Mouse (Mus musculus) spleen, postnatal 14 days (tissue): Measurements from ENCODE around the gene Farp2.
"Not testable (repeated sequence)": the region's sequence is repeated elsewhere in the genome, so short reads cannot be mapped to it uniquely, and the experiment has no call there.

Experiments
- DNase-seq, 2 experiments: peaks; one replicate each; pipeline ENCODE4 v3.0.0; 2021 to 2022; ENCODE audit warnings: low spot score in 2 of 2

Gene Farp2

DNA sequence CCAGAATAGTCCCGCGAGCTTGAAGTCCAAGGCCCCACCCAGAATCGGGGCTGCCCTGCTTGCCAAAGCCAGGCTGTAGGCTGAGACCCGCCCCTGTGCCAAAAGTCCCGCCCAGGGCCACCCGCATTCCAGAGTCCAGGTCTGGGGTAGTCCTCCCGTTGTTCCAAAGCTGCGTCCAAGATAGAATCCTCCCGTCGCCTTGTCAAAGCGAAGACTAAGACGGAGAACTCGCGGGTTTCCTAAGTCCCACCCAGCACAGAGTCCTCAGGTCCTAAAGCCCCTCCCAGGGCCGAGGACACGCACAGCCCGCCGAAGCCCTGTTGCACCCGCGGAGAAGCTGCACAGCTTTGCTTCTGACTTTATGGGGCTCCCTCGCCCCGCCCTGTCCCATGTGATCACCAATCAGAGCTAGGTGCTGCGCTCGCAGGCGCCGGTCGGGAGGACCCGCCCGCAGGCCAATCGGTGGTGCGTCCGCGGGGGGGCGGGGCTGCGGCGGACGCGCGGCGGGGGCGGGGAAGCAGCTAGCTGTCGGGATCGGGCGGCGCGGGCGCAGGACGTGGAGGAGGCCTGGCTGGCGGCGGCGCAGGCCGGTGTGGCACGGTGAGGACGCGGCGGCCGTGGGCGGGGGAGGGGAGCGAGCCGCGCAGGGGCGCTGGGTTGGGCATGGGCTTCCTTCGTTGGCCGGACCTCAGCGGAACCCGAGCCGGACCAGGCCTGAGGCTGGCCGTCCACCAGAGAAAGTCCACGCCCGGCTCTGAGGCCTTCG, at the start of gene Farp2:
Farp2 (plus strand) TSS at position 495 of the 766 bp plus-strand sequence.
- DNase-seq: peak; percentile 85 to 87

DNA sequence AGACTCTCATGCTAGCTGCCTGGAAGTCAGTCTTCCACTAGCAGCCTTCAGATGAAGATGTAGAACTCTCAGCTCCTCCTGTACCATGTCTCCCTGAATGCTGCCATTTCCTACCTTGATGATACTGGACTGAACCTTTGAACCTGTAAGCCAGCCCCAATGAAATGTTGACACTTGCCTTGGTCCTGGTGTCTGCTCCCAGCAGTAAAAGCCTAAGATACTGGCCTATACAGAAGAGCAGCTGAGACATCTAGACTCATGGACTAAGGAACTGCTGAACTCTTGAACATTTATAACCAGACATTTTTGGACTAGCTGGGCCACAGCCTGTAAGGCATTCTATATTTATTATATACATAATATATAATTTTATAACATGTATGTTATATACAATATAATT, 46.8 kb upstream of the Farp2 start:
- no peak for DNase-seq

DNA sequence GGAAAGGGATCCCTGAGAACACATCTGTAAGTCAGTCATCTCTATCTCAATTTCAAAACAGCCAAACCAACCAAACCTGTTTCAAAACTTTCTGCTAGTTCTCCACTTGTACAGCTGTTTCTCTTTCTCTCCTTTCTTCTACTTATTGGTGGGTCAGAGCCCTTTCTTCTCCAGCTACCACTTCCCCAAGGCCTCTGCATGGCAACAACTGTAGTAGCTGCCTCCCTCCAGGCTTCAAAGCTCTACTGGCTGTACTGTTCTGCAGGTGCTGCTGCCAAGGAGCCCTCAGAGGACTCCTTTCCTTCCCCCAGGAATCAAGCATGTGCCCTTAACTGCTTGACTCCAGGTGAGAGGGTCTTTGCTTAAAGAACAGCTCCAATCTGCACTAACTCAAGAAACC, 46.1 kb upstream of the Farp2 start:
- DNase-seq: no peak

DNA sequence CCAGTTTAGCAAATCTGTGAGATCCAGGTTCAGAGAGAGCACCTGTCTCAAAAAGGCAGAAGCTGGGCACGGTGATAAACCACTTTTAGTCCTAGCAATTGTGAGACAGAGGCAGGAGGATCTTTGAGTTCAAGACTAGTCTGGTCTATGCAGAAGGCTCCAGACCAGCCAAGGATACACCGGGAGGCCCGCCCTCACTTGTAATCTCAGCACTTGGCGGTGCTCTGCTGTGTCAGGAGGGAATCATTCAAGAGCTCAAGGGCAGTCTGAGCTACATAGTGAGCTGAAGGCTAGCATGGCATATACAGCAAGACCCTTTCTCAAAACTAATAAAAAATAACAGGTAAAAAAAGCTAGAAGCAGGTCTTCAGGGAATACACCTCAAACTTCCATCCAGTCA, 43.3 kb upstream of the Farp2 start:
- DNase-seq: no peak

DNA sequence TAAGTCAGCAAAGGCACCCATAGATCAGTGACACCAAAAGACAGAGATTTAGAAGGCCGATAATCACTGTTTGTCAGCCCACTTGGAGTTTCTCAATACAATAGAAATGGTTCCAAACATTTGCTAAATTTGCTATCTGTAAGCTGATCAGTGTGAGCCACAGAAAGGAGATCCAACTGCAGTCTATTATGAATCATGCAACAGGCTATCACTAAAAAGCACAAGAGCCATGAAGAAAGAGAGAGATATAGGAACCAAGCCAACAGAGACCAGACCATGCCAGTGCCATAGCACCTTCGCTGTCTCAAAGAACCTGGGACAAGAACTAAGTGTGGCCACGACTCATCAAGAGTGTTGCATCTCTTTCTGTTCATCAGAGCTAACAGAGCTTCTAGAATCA, 36.2 kb upstream of the Farp2 start:
- no peak for DNase-seq

DNA sequence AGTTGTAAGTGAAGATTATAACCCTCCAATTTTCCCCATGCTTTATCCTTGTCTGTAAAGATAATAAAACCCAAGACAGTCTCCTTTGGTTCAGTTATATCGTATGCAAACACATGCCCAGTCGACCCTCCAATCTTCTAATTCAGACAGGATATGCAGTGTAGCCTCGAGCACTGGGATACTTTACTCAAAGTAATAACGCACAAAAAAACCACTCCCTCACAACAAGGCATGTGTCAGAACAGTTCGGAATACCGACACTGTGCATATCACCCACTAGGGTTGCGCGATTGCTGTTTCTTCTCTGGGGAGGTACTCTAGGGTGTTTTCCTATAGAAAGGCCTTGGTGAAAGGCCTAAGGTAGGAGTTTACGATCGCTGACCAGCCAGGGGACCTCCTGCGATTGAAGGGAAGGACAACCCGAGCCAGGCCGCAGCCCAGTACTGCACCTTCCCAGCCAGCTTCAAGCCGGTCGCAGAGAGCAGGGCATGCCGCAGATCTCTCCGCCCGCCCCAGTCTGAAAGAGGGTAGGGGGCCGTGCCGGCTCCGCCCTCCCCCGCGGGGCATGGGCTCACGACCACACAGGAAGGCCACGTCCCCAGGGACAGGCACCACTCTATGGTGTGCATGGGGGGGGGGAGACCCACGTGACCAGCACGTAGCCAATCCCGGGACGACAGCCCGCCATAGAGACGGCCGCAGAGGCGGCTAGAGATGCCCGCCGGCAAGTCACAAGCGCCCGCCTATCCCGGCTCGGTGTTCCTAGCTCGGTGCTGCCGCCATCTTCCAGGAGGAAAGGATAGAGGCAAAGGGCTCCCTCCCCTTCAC, 33.9 kb upstream of the Farp2 start:
- DNase-seq: peak; percentile 95

DNA sequence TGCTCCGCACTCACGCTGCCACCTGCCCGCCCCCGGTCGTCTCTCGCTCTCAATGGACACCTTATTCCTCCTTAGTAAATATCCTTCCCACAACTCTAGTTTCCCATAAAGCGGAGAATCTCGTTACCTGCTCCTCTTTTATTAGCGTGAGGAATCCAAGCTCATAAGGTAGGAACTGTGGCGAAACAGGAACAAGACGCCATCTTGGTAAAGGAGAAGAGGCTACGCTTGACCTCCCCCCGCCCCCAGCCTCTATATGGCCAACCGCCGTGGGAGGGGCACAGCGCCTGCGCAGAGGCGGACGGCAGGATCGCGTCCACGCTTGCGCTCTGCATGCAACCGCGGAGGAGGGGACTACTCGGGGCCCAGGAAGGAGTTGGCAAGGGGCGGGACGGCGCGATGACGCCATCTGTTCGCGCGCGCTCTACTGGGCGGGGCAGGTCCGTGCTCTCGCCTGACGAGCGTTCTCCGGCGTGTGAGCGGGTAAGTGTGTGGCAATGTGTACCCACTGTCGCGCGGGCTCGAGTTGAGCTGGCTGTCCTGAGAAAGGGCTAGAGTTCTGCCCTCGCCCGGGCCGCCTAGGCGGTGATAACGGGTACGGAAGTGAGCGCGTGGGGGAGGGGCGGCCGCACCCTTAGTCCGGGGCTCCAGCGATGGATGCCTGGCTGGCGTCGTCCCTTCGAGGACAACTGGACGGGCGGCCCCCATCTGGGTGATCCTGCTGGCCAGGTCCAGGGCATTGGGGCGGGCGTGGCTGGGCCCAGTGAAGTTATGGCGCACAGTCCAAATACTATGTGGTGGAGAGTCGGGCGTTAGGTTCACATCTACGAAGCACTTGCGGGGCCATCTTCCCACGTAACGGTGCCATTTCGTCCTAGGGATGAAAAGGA, 33.0 kb upstream of the Farp2 start, which contains the start of gene Hdlbp:
Hdlbp (minus strand) TSS at position 230 of the 890 bp plus-strand sequence.
- peak; percentile 95 to 98 for DNase-seq

DNA sequence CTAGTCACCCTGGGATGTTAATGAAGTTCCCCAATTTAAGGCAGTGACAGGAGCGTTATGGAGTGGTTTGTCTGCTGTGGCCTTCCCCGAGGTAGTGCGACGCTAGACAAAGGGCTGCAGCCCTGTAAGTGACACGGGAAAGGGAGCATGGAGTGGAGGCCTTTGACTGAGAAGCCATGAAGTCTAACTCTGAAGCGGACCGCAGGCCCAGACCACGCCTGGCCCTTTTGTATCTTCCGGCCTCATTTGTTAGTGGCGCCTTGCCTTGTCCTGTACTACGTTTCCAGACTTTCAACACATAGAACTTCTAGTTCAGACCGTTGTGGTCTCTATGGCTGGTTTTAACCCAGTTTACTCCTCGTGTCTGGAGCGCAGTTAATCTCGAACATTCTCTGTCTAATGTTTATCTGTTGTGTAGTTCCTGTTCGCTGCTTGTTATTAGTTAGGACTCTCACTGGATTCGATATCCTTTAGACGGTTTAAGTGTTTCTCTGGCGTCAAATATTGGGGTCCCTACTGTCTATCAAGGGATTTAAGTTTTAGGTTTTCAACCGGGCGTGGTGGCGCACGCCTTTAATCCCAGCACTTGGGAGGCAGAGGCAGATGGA, 32.3 kb upstream of the Farp2 start:
- DNase-seq: peak in 1 of 2 experiments; percentile 22

DNA sequence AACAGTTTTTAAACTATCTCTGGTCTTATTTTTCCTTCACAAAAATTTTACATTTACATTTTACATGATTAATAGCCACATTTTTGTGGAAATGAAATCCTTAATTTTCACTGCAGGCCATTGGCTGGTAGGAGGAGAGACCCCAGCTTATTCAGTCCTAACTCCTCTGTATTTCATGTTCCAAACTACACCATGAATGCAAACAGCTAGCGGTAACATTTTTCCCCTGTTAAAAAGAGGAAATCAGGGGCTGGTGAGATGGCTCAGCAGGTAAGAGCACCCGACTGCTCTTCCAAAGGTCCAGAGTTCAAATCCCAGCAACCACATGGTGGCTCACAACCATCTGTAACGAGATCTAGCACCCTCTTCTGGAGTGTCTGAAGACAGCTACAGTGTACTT, 25.6 kb upstream of the Farp2 start:
- DNase-seq: not testable (repeated sequence)

DNA sequence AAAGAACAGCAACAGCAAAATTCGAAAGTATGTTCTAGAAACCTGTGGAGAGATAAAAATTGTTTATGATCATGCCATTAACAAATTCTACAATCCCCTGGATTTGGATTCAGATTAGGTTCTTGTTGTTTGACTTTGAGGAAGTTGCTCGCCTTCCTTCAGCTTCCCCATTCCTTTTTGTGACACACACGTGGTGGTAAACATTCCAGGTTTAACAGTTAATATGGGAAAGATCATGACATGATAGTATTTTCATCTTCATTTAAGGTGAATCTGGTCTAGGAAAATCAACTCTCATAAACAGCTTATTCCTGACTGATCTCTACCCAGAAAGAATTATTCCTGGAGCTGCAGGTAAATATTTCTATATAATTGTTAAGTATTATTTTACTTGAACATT, 16.6 kb upstream of the Farp2 start:
- DNase-seq: no peak

DNA sequence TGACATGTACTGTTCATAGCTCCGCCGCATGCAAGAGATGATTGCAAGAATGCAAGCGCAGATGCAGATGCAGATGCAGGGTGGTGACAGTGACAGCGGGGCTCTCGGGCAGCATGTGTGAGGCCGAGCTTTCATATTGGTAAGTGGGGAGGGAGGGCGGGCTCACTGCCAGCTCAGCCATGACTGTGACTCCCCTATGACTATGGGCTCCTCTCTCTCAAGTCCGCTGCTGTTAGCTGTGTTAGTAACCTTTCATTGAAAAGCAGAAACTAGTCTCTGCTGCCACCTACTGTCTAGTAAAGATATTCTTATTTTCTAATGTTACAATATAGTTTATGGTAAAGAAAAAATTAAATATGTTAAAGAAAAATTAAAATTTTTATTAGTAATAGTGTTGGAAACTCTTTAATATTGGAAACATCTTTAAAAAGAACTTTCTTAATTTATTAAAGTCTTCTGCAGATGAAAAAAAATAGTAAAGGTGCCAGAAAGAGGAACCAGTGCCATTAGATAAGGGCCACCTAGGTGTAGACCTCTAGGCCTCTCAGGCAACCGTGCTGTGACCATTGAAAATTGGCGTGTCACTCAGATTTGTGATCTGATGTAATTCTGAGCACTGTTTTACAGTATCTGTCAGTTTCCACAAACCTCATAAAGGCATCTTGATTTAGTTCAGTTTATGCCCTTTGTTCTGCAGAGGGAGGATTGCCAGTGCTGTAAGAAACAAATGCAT, 4.8 kb upstream of the Farp2 start:
- DNase-seq: no peak

DNA sequence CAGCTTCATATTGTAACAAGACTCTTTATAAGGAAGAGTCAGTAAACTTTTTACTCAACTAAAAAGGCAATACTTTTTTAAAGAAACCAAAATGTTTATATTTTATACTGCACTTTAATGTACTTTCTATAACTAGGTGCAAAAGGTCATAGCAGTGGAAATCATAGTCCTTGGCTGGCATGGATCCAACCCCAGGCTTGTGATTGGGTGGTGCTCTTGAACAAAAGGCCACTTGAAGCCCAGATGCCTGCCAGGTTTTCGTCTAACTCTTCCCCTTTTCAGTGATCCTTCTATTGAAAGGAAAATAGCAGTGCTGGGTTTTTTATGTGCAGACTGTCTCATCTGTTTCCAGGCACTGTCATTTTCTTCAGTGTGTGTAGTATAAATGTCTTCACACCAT, 3.3 kb upstream of the Farp2 start:
- DNase-seq: not testable (repeated sequence)

DNA sequence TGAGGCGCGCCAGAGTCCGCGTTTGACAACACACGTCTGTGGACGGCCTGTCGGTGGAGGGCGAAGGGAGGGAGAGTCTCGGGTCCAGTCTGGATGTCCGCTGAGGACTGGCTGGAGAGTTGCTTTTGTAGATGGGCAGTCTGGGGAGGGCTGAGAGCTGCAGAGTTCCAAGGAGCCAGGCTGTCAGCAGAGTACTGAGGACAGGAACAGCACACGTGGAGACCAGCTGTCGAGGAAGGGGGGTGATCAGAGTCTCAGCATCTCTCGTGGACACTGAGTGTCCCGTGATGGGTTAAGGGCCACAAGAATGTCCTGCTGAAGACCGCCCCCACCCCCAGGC, 442 bp downstream of the Farp2 start:
- no peak for DNase-seq

DNA sequence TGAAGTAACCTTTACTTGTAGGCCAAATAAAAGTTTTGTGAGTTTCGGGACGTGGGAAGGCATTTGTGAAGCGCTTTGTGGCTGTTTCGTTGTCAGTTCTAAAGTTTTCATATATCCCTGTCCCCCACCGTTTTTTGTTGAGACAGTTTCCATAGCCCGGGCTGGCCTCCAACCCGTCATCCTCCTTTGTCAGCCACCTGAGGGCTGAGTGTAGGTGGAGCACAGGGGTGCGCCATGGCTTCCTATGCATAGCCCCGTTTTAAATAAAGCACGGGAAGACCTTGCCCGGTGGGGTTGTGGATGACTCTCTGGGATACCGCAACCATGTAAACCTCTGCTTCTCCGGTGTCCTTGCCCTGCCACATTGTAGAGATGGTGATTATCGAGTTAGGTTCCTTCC, 1.3 kb downstream of the Farp2 start:
- DNase-seq: no peak

DNA sequence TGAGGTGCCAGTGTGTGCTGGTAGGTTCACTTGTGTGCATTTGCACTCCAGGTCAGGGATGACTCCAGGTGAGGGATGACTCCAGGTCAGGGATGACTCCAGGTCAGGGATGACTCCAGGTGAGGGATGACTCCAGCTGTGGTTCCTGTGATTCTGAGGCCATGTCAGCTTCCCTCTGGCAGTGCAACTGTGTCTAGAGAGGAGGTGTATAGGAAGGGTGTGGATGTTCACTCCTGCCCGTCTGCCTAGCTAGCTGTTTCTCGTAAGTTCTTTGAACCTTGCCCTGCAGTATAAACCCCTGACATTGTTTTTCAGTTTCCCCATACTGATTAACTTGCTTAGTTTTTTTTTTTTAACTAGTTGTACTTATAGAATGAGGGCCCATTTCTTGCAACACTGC, 9.6 kb downstream of the Farp2 start:
- DNase-seq: no peak

DNA sequence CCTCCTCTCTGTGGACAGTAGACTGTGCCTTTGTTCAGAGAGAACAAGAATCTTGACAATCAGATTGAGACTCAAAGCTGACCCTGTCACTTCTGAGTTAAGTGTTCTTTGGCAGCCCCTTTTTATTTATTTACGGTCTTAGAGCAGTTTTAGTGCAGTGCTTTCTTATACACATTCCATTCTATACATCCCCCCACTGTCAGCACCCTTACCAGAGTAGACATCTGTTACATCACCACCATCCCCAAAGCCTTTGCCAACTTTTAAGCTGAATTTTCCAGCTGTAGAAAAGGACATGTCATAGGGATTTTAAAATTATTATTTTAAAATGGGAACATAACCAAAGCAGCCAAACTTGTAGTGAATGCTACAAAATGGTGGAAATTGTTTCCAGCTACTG, 10.4 kb downstream of the Farp2 start:
- no peak for DNase-seq

DNA sequence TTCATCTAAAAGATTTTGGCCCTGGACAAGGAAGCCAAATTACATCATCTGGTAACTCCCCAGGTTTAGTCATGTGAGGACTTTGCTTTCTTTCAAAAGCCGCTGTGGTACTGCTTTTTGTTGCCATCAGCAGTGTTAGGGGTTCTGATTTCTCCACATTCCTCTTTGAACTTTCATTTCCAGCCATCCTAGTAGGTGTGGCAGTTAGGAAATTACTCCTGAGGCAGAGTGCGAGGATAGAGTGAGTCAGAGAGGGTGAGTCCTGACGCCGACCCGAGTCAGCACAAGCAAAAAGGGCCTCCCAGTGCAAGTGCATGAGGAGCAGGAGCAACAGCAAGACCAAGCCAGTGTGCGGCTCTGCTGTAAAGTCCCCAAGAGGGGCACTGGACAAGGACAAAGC, 17.9 kb downstream of the Farp2 start:
- DNase-seq: no peak

DNA sequence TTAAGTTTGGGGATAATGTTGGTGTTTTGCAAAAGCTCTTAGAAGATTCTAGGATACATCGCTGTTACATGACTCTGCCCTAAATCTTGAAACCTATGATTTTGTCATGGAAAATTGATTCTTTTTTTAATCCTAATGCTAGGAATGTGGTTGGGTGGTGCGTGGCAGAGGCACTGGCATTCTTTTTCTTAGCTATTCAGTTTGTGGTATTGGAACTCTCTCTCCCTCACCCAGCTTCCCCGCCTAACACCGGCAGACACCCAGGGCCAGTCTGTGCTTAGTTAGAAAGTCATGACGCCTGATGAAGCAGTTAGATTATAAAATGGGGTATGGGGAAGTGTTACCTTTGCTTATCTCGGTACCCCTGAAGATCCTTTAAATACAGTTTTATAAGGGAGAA, 25.3 kb downstream of the Farp2 start:
- no peak for DNase-seq

DNA sequence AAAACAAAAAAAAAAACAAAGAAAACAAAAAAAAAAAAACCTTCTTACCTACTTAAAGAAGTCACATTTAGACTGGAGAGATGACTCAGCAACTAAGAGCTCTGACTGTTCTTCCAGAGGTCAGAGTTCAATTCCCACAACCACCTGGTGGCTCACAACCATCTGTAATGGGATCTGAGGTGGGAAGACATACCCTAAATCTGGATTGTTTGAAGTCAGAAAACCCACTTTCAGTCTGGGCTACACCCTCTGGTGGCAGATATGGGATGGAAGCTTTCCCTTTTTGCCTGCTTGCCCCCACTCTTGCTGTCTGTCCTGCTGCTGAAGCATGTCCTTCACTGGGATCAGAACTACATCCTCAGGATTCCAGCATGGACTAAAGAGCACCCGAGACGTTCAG, 31.3 kb downstream of the Farp2 start:
- no peak for DNase-seq

DNA sequence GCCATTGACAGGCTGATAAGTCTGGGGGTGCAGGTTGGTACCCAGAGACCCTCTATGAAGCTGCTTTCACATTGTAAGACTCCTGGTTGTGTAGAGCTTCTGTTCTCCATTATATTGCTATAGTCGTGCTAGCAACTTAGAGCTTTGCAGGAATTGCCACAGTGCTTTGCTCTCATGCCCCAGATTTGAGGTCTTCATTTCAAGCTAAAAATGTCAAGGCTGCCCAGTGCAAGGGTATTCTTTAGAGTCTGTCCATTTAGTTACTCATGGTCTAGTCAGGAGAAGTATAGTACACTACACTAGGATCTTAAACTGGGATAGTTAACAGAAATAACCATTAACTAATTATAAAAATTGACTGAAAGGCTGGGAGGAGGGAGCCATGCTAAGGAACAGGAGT, 35.4 kb downstream of the Farp2 start:
- DNase-seq: no peak

DNA sequence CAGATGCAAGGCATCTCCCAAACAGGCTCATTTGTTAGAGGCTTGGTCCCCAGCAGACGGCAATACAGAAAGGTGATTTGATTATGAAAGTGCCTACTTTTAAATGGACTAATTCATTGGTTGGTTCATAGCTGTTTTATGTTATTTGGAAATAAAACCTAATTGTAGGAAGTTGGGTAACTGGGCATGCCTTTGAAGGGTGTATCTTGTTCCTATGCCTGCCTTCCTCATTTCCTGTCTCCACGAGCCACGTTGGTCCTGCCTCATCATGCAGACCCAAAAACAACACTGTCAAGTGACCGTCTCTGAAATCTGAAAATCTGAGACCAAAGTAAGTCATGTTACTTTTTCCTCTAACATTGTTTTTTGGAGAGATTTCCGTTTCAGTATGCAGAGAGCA, 39.5 kb downstream of the Farp2 start:
- DNase-seq: no peak
